Mouse (Mus musculus): Measurements from ENCODE around the gene Kcnb1.

DNA sequence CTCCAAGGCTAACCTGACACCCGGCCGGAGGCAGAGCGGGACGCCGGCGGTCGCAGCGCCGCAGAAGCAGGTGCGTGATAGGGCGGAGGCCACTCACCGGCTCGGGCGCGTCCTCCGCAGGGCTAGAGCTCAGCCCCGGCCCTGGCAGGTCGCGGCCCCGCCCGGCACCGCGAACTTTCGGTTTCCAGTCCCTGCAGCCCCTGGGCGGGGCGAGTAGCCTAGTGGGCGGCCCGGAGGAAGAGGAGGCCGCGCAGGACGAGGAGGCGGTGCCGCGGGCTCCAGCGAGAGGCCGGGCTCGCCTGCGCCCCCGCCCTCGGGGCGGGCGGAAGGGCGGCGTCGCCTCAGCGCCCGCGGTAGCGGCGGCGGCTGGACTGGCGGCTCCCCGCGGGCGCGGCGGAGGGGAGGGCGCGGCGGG, 127.5 kb downstream of the Kcnb1 start:
- TF ChIP-seq ZC3H11A (IDR thresholded peaks at IDR 0.05; ENCODE audit: borderline replicate concordance, low read depth, low read length), result no peak
- TF ChIP-seq ZNF384 (IDR thresholded peaks at IDR 0.05; ENCODE audit: low read depth, low read length), result no peak

Data from ES-E14 (cell line).